Mouse (Mus musculus) stomach, embryonic 16.5 days (tissue): ENCODE measurements around the gene Hoxc13. TPM values are rescaled to one million over a fixed set of nuclear protein-coding genes. Genes with fewer than 3 reads are reported as not detected.
A peak's percentile ranks its signal among the peaks of the same experiment; 100 is the strongest.

Source experiments
- ATAC-seq: fragments of 200-750 bp; cut with Nextera tagmentation; 2 replicates; pipeline ENCODE4 v1.8.0; 2017; ENCODE audit warnings: moderate number of reproducible peaks, moderate TSS enrichment; ENCODE audit not compliant: insufficient read depth, low FRiP score
- H3K27ac ChIP-seq: fragments of 300-500 bp; sonication (generic); 2 replicates; pipeline ENCODE4 v1.5.1; 2014; ENCODE audit warnings: low read length
- H3K27me3 ChIP-seq: fragments of 300-500 bp; sonication (generic); 2 replicates; pipeline ENCODE4 v1.6.1; 2014; ENCODE audit warnings: low read length, control low read depth, mixed read lengths; ENCODE audit not compliant: control insufficient read depth, insufficient read depth
- H3K36me3 ChIP-seq: fragments of 300-500 bp; sonication (generic); 2 replicates; pipeline ENCODE4 v1.6.1; 2014; ENCODE audit warnings: low read length; ENCODE audit not compliant: control insufficient read depth, insufficient read depth
- H3K4me1 ChIP-seq: fragments of 300-500 bp; sonication (generic); 2 replicates; pipeline ENCODE4 v1.6.1; 2014; ENCODE audit warnings: low read length, control low read depth, mixed read lengths; ENCODE audit not compliant: control insufficient read depth, insufficient read depth
- H3K4me2 ChIP-seq: fragments of 300-500 bp; sonication (generic); 2 replicates; pipeline ENCODE4 v1.6.1; 2014; ENCODE audit warnings: low read depth, low read length, mixed read lengths
- H3K4me3 ChIP-seq: fragments of 300-500 bp; sonication (generic); replicated peaks from 2 replicates; pipeline ENCODE4 v1.5.1; 2014; ENCODE audit warnings: mild to moderate bottlenecking, low read length
- H3K9ac ChIP-seq: fragments of 300-500 bp; sonication (generic); 2 replicates; pipeline ENCODE4 v1.6.1; 2014; ENCODE audit warnings: low read length
- H3K9me3 ChIP-seq: fragments of 300-500 bp; sonication (generic); replicated peaks from 2 replicates; pipeline ENCODE4 v1.6.1; 2016; ENCODE audit warnings: low read length, control low read depth; ENCODE audit not compliant: control insufficient read depth
- WGBS: fragments of 180-500 bp; shearing (Covaris S2); extraction: QIAGEN DNeasy Blood & Tissue Kit; methylation state at CpG from one replicate; pipeline ENCODE4 v1.1.7; 2014; 5-methylcytosine and 5-hydroxymethylcytosine counted together
- polyA plus RNA-seq: library from polyadenylated mRNA; unstranded; fragments of >200 nt; fragmentation: Nextera tagmentation; extraction: Ambion mirVana; gene quantifications from 2 replicates; pipeline ENCODE4 v1.2.1, GENCODE M21; 2015

Hoxc13 gene
- polyA plus RNA-seq, 1 experiment from 2014 or later: not detected

- Histone ChIP-seq H3K9me3 (no peaks in the 10 kb centered on the region), H3K4me1 (peaks cover 3% of the 10 kb centered on the region; the same call in 1 of the 2 replicates), H3K9ac (no peak overlapping the region), H3K27ac (no peak overlapping the region), H3K4me2 (no peak overlapping the region), H3K4me3 (no peak overlapping the region), H3K27me3 (peaks cover 90% of the 10 kb centered on the region), H3K36me3 (no peaks in the 10 kb centered on the region)
- no peak for ATAC-seq
- 2% methylated on average over 20 of the region's 20 CpGs for WGBS
Measured at GRCm38 (mm10) chr15:102917972-102918572, 2.8 kb upstream of the Hoxc13 start.

- WGBS: 3% methylated on average over 7 of the region's 7 CpGs
- no peaks in the 10 kb centered on the region for H3K36me3 ChIP-seq
- H3K4me3 ChIP-seq: no peak overlapping the region
- H3K9ac ChIP-seq: no peak overlapping the region
- peaks cover 92% of the 10 kb centered on the region for H3K27me3 ChIP-seq
- ATAC-seq: no peak
- no peak overlapping the region for H3K4me2 ChIP-seq
- H3K9me3 ChIP-seq: no peaks in the 10 kb centered on the region
- no peak overlapping the region for H3K27ac ChIP-seq
- H3K4me1 ChIP-seq: peaks cover 3% of the 10 kb centered on the region; the same call in 1 of the 2 replicates
Measured at GRCm38 (mm10) chr15:102918611-102919265, 2.2 kb upstream of the Hoxc13 start.

- Histone ChIP-seq H3K9ac (no peak overlapping the region), H3K4me2 (no peak overlapping the region), H3K9me3 (no peaks in the 10 kb centered on the region), H3K36me3 (no peaks in the 10 kb centered on the region), H3K4me1 (peaks cover 3% of the 10 kb centered on the region; the same call in 1 of the 2 replicates), H3K27ac (no peak overlapping the region), H3K27me3 (peaks cover 94% of the 10 kb centered on the region), H3K4me3 (no peak overlapping the region)
- whole genome bisulfite sequencing: 6% methylated on average over 12 of the region's 12 CpGs
- ATAC-seq: no peak
Measured at GRCm38 (mm10) chr15:102919336-102920180, 1.3 kb upstream of the Hoxc13 start.

DNA sequence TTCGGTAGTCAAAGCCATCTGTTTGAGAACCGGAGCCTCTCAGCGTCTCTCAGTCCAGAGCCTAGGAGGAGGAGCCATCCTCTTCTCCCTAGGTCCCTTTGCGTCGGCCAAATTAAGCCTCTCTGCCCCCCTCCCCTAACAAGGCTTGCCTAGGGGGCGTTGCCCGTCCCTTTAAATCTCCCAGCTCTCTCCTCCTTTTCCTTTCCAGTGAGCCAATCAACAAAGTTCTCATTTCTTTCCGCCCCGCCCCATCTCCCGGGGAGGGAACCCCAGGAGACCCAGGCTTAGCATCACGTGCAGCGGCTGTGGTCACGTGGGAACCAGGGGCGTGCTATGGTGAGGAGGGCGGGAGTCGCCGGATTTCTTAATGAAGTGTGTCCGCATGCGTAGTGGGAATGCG, 284 bp upstream of the Hoxc13 start:
- peak overlapping the region; percentile 35 for H3K4me2 ChIP-seq
- peak; percentile 50; the same call in 1 of the 2 replicates for ATAC-seq
- no peaks in the 10 kb centered on the region for H3K36me3 ChIP-seq
- peaks cover 3% of the 10 kb centered on the region; the same call in 1 of the 2 replicates for H3K4me1 ChIP-seq
- H3K9me3 ChIP-seq: no peaks in the 10 kb centered on the region
- H3K27me3 ChIP-seq: peaks cover 96% of the 10 kb centered on the region
- no peak overlapping the region for H3K27ac ChIP-seq
- WGBS: under 1% methylated on average over 20 of the region's 20 CpGs
- peak overlapping the region; percentile 12; the same call in 1 of the 2 replicates for H3K4me3 ChIP-seq
- H3K9ac ChIP-seq: no peak overlapping the region

DNA sequence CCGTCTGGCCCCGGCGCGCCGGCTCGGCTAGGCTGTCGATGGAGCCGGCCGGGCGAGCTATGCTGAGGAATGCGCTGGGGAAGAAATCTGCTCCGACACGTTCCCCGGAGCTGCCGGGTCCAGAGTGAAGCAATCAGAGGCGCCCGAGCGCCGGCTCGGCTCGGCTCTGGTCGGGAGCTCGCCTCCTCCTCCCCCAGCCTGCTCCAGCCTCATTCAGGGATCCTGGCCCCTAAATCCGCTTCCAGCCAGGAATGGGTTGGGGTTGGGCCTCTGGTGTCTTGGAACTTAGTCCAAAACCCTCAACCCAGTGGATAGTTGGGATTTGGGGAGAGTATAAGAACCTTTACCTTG, 1.1 kb downstream of the Hoxc13 start:
- H3K4me1 ChIP-seq: peaks cover 3% of the 10 kb centered on the region; the same call in 1 of the 2 replicates
- WGBS: under 1% methylated on average over 24 of the region's 24 CpGs
- H3K4me3 ChIP-seq: no peak overlapping the region
- peaks cover 94% of the 10 kb centered on the region for H3K27me3 ChIP-seq
- no peak for ATAC-seq
- no peak overlapping the region for H3K27ac ChIP-seq
- H3K36me3 ChIP-seq: no peaks in the 10 kb centered on the region
- H3K9me3 ChIP-seq: no peaks in the 10 kb centered on the region
- no peak overlapping the region for H3K4me2 ChIP-seq
- H3K9ac ChIP-seq: no peak overlapping the region

GRCm38 (mm10) chr15:102922636-102923500, 2.0 kb downstream of the Hoxc13 start:
- no peak overlapping the region for H3K27ac ChIP-seq
- no peaks in the 10 kb centered on the region for H3K9me3 ChIP-seq
- no peak for ATAC-seq
- 14% methylated on average over 6 of the region's 6 CpGs for WGBS
- no peak overlapping the region for H3K4me2 ChIP-seq
- H3K27me3 ChIP-seq: peaks cover 94% of the 10 kb centered on the region
- no peak overlapping the region for H3K9ac ChIP-seq
- peaks cover 3% of the 10 kb centered on the region; the same call in 1 of the 2 replicates for H3K4me1 ChIP-seq
- no peaks in the 10 kb centered on the region for H3K36me3 ChIP-seq
- H3K4me3 ChIP-seq: no peak overlapping the region

- WGBS: 2% methylated on average over 40 of the region's 40 CpGs
- no peaks in the 10 kb centered on the region for H3K4me1 ChIP-seq
- no peak for ATAC-seq
- no peaks in the 10 kb centered on the region for H3K36me3 ChIP-seq
- H3K4me2 ChIP-seq: no peak overlapping the region
- no peak overlapping the region for H3K4me3 ChIP-seq
- H3K27ac ChIP-seq: no peak overlapping the region
- H3K9me3 ChIP-seq: no peaks in the 10 kb centered on the region
- peaks cover 94% of the 10 kb centered on the region for H3K27me3 ChIP-seq
- no peak overlapping the region for H3K9ac ChIP-seq
Measured at GRCm38 (mm10) chr15:102927032-102927645, 6.2 kb downstream of the Hoxc13 start.

GRCm38 (mm10) chr15:102931706-102932358, 10.9 kb downstream of the Hoxc13 start:
- Histone ChIP-seq H3K9me3 (no peaks in the 10 kb centered on the region), H3K9ac (no peak overlapping the region), H3K4me3 (no peak overlapping the region), H3K4me1 (no peaks in the 10 kb centered on the region), H3K36me3 (no peaks in the 10 kb centered on the region), H3K4me2 (no peak overlapping the region), H3K27me3 (peaks cover 99% of the 10 kb centered on the region), H3K27ac (no peak overlapping the region)
- no peak for ATAC-seq
- 2% methylated on average over 23 of the region's 23 CpGs for WGBS
